Comparison of ENCODE assay signal across 8 mouse cellular contexts in the genomic region with DNA sequence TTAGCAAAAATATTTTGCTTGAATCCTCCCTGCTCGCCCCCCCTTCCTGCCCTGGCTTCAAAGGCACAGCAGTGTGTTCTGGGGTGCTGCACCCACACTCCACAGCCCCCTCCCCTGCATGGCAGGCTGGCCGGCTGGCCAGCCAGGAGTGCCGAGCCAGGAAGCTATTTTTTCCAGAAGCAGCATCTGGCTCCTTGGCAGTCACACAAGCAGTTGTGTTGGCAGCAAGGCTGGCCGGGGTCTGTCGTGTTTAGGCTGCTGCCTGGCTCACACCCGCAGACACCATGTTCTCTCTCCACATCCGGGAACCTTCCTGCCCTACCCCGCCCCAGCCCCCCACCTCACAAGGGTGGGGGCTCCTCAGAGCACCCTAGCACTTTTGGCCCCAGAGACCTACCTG.
DNase-seq lines count a peak whose midpoint lies in the region; ATAC-seq lines count a peak whose summit lies in the region.

No protein-coding gene starts in this region.

- no peak overlapping the region for H3K4me3 ChIP-seq in neural tube, embryonic 13.5 days
- no peak overlapping the region for H3K4me3 ChIP-seq in intestine, embryonic 16.5 days (ENCODE audit: low read length)

- peak; percentile 43 to 44 for DNase-seq in cerebellum, postnatal 14 days
- no peak for DNase-seq in cerebellum, postnatal 25 days
- DNase-seq in neural tube, embryonic 10.5 days (ENCODE audit: extremely low spot score, low spot score): no peak
- peak; percentile 51 to 52 for DNase-seq in left cerebral cortex, postnatal 25 days (ENCODE audit: low spot score in 2 of 2)
- peak; percentile 51 for DNase-seq in right cerebral cortex, postnatal 25 days
- DNase-seq in kidney, adult 8-10 months: no peak

- H3K9ac ChIP-seq in neural tube, embryonic 13.5 days: no peak overlapping the region
- no peak overlapping the region for H3K9ac ChIP-seq in intestine, embryonic 16.5 days (ENCODE audit: low read depth, low read length)

- H3K27me3 ChIP-seq in neural tube, embryonic 13.5 days: no peaks in the 10 kb centered on the region
- no peaks in the 10 kb centered on the region for H3K27me3 ChIP-seq in intestine, embryonic 16.5 days (replicated peaks; ENCODE audit: control insufficient read depth, insufficient read depth, low read length)

- no peaks in the 10 kb centered on the region for H3K9me3 ChIP-seq in neural tube, embryonic 13.5 days
- no peaks in the 10 kb centered on the region for H3K9me3 ChIP-seq in intestine, embryonic 16.5 days (ENCODE audit: control insufficient read depth, low read length)

- 56% methylated on average over 8 of the region's 8 CpGs for WGBS in neural tube, embryonic 13.5 days
- 46% methylated on average over 8 of the region's 8 CpGs for WGBS in intestine, embryonic 16.5 days

- H3K4me2 ChIP-seq in neural tube, embryonic 13.5 days: no peak overlapping the region
- no peak overlapping the region for H3K4me2 ChIP-seq in intestine, embryonic 16.5 days (ENCODE audit: low read depth, low read length)

- peaks cover 19% of the 10 kb centered on the region for H3K4me1 ChIP-seq in neural tube, embryonic 13.5 days (replicated peaks)
- H3K4me1 ChIP-seq in intestine, embryonic 16.5 days (ENCODE audit: control insufficient read depth, insufficient read depth, low read length): no peaks in the 10 kb centered on the region

- no peaks in the 10 kb centered on the region for H3K36me3 ChIP-seq in neural tube, embryonic 13.5 days
- no peaks in the 10 kb centered on the region for H3K36me3 ChIP-seq in intestine, embryonic 16.5 days (ENCODE audit: control insufficient read depth, insufficient read depth, low read length)

- ATAC-seq in neural tube, embryonic 13.5 days (ENCODE audit: low read depth): 0 out of 2 replicates have a peak, but pooled peaks have one; percentile 30
- ATAC-seq in intestine, embryonic 16.5 days: no peak

- no peak overlapping the region for H3K27ac ChIP-seq in neural tube, embryonic 13.5 days (replicated peaks)
- no peak overlapping the region for H3K27ac ChIP-seq in intestine, embryonic 16.5 days (ENCODE audit: low read length)

- intact Hi-C loops in left cerebral cortex, postnatal 25 days (cut with DNase I): loop anchor here (5.0 kb wide), 1 partner anchor 72 kb away; a partner anchor contains a TSS

Comparison
In these comparisons a context has a peak if more than half of its experiments do, and no peak if none do; other contexts are left out.
1. DNase-seq: peak in cerebellum, postnatal 14 days (2 of 2), left cerebral cortex, postnatal 25 days (2 of 2) and right cerebral cortex, postnatal 25 days (single experiment); none in cerebellum, postnatal 25 days (0 of 2), neural tube, embryonic 10.5 days (single experiment) and kidney, adult 8-10 months (0 of 2).